Mouse (Mus musculus) neural tube, embryonic 15.5 days (tissue): ENCODE measurements around the gene Gal3st4. TPM values are rescaled to one million over a fixed set of nuclear protein-coding genes. Genes with fewer than 3 reads are reported as not detected.
A peak's percentile ranks its signal among the peaks of the same experiment; 100 is the strongest.

ENCODE experiments used
- ATAC-seq: fragments of 200-750 bp; cut with Nextera tagmentation; 2 replicates; pipeline ENCODE4 v1.8.0; 2017; ENCODE audit warnings: mild to moderate bottlenecking, moderate TSS enrichment, moderate library complexity; ENCODE audit not compliant: low FRiP score
- H3K27ac ChIP-seq: fragments of 300-500 bp; sonication (generic); replicated peaks from 2 replicates; pipeline ENCODE4 v1.5.1; 2015; ENCODE audit warnings: mild to moderate bottlenecking, inconsistent platforms
- H3K27me3 ChIP-seq: fragments of 300-500 bp; sonication (generic); replicated peaks from 2 replicates; pipeline ENCODE4 v1.6.1; 2015; ENCODE audit warnings: inconsistent platforms
- H3K36me3 ChIP-seq: fragments of 300-500 bp; sonication (generic); 2 replicates; pipeline ENCODE4 v1.6.1; 2015; ENCODE audit warnings: inconsistent platforms
- H3K4me1 ChIP-seq: fragments of 300-500 bp; sonication (generic); 2 replicates; pipeline ENCODE4 v1.6.1; 2015; ENCODE audit warnings: inconsistent platforms
- H3K4me2 ChIP-seq: fragments of 300-500 bp; sonication (generic); 2 replicates; pipeline ENCODE4 v1.6.1; 2015; ENCODE audit warnings: inconsistent platforms, mild to moderate bottlenecking, moderate library complexity
- H3K4me3 ChIP-seq: fragments of 300-500 bp; sonication (generic); replicated peaks from 2 replicates; pipeline ENCODE4 v1.5.1; 2015; ENCODE audit warnings: mild to moderate bottlenecking, inconsistent platforms
- H3K9ac ChIP-seq: fragments of 300-500 bp; sonication (generic); replicated peaks from 2 replicates; pipeline ENCODE4 v1.6.1; 2015; ENCODE audit warnings: mild to moderate bottlenecking, inconsistent platforms
- H3K9me3 ChIP-seq: fragments of 300-500 bp; sonication (generic); replicated peaks from 2 replicates; pipeline ENCODE4 v1.6.1; 2016; ENCODE audit warnings: inconsistent platforms
- WGBS: fragments of 180-500 bp; shearing (Covaris S2); methylation state at CpG from one replicate; pipeline ENCODE4 v1.1.7; 2015; ENCODE audit warnings: mixed read lengths; 5-methylcytosine and 5-hydroxymethylcytosine counted together
- polyA plus RNA-seq: library from polyadenylated mRNA; unstranded; fragments of >200 nt; fragmentation: Nextera tagmentation; extraction: Ambion mirVana; gene quantifications from 2 replicates; pipeline ENCODE4 v1.2.1, GENCODE M21; 2015

The Gal3st4 gene
- polyA plus RNA-seq, 1 experiment from 2014 or later: 3.6 TPM

DNA sequence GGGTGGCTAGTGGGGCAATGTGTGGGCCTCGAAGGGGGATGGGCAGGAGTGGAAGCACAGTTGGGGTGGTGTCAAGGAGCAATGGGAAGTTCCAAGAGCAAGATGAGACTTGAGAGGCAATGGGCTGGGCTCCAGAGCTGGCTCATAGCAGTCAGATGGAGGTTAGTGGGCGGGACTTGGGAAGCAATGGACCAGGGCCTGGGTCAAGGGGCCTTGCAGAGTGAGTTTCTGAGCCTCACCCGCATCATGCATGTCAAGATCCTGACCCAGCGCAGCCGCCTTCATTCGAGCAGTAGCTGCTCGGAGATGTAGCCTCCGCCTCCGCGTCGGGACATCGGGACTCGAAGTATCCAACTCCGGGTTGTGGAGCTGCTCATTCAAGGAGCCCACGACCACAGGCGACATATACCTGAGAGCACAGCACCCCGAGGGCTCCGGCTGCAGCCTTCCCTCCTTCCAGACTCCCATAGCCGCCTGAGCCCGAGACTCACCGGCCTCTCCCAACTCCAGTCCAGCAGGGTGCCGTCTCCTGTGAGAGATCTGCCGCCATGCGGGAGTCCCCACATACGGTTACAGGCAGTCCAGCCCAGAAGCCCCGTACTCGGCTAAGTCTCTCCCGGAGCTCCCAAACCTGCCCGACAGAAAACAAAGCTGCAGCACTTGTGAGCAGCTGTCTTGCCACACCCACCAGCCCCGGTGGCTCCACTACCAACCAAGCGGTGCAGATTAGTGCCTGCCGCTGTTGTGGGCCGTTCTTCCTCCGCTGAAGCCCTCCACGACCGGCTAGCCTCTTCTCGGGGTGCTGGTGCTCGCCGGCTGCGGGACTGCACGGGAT is 2.8 kb upstream of the Gal3st4 start:
- peak overlapping the region; percentile 35 for H3K4me3 ChIP-seq
- ATAC-seq: no peak
- H3K4me1 ChIP-seq: peaks cover 60% of the 10 kb centered on the region
- peak overlapping the region; percentile 59 for H3K4me2 ChIP-seq
- peak overlapping the region; percentile 46 for H3K9ac ChIP-seq
- H3K27me3 ChIP-seq: no peaks in the 10 kb centered on the region
- no peak overlapping the region for H3K27ac ChIP-seq
- no peaks in the 10 kb centered on the region for H3K9me3 ChIP-seq
- peaks cover 12% of the 10 kb centered on the region for H3K36me3 ChIP-seq
- 11% methylated on average over 41 of the region's 41 CpGs for WGBS

DNA sequence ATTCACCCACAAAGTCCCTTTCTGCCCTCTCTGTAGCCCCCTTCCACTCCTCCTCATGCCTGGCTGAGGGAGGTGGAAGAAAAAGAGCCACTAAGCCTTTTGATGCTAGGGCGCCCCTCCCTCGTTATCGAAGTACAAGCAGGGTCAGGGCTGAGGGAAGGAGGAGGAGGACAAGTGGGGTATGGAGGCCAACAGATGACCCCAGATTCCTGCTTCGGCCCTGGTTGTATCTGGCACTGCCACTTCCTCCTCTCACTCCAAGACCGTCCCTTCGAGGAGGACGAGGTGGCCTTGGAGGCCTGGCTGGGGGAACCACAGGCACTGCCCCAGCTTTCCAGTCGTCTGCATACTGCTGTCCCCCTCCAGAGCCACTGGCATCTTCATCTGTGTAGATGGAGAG is 1.5 kb upstream of the Gal3st4 start:
- 60% methylated on average over 8 of the region's 8 CpGs for WGBS
- no peak overlapping the region for H3K9ac ChIP-seq

DNA sequence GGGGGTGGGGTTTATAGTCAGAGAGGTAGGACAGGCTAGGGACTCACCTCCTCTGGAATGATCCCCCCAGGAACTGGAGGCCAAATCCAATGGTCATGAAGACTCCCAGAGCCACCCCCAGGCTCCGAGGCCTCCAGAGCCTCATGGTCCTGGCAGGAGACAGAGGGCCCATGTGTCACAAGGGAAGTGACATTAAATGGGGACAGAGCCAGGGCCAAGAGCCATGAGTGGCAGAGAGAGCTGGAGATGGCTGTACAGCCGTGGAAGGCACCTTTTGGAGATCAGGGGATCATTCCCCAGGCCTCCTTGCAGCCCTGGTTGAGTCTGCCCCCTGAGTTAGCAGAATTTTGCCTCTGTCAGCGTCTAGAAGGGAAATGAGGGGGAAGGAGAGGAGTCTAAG is 1.4 kb downstream of the Gal3st4 start:
- no peak for ATAC-seq
- no peak overlapping the region for H3K9ac ChIP-seq
- H3K27ac ChIP-seq: no peak overlapping the region
- no peaks in the 10 kb centered on the region for H3K27me3 ChIP-seq
- no peak overlapping the region for H3K4me2 ChIP-seq
- 55% methylated on average over 3 of the region's 3 CpGs for WGBS
- peaks cover 27% of the 10 kb centered on the region for H3K4me1 ChIP-seq
- H3K36me3 ChIP-seq: peaks cover 17% of the 10 kb centered on the region
- H3K9me3 ChIP-seq: no peaks in the 10 kb centered on the region
- H3K4me3 ChIP-seq: no peak overlapping the region

More for the DNA sequence above, 1.5 kb upstream of the Gal3st4 start:
- peaks cover 56% of the 10 kb centered on the region for H3K4me1 ChIP-seq
- H3K27ac ChIP-seq: no peak overlapping the region
- H3K27me3 ChIP-seq: no peaks in the 10 kb centered on the region
- H3K4me2 ChIP-seq: no peak overlapping the region
- no peak overlapping the region for H3K4me3 ChIP-seq
- ATAC-seq: no peak
- peaks cover 12% of the 10 kb centered on the region for H3K36me3 ChIP-seq
- no peaks in the 10 kb centered on the region for H3K9me3 ChIP-seq

DNA sequence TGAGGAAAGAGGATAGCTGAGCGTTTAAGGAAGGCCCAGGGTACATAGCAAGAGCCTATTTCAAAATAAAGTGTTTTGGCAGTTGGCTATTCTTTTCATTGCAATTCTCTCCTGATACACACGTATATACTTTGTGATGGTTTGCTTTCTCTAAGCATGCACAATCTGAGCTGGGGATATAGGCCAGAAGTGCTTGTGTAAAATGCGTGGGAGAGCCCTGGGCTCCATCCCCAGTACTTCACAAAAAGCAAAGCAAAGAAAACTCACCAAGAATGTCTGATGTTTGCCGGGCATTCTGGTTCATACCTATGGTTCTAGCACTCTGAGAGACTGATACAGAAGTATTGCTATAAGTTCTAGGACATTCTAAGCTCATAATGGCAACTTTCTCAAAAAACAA is 3.7 kb downstream of the Gal3st4 start:
- WGBS: 84% methylated on average over 4 of the region's 4 CpGs
- Histone ChIP-seq H3K4me3 (no peak overlapping the region), H3K27ac (no peak overlapping the region), H3K4me2 (no peak overlapping the region), H3K27me3 (no peaks in the 10 kb centered on the region), H3K36me3 (peaks cover 19% of the 10 kb centered on the region), H3K9me3 (no peaks in the 10 kb centered on the region), H3K4me1 (peaks cover 25% of the 10 kb centered on the region), H3K9ac (no peak overlapping the region)
- no peak for ATAC-seq

DNA sequence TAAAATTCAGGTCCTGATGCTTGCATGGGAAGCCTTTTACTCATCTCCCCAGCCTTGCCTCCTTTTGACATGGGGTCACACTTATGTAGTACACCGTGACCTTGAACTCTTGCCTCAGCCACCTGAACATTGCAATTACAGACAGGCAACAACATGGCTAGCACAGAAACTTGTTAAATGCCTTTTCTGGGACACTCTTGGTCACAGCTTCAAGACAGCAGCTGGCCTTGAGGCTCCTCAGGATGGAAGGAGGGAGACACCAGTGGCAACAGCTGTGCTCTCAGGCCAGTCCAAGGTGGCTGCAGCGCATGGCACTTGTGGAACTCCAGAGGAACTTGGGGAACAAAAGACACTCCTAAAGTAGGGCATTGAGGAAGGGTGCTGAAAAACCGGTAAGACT is 5.5 kb downstream of the Gal3st4 start:
- 87% methylated on average over 3 of the region's 3 CpGs for WGBS
- no peak for ATAC-seq
- Histone ChIP-seq H3K4me2 (no peak overlapping the region), H3K4me3 (no peak overlapping the region), H3K36me3 (peaks cover 20% of the 10 kb centered on the region), H3K4me1 (peaks cover 26% of the 10 kb centered on the region), H3K9ac (no peak overlapping the region), H3K9me3 (no peaks in the 10 kb centered on the region), H3K27ac (no peak overlapping the region), H3K27me3 (no peaks in the 10 kb centered on the region)

DNA sequence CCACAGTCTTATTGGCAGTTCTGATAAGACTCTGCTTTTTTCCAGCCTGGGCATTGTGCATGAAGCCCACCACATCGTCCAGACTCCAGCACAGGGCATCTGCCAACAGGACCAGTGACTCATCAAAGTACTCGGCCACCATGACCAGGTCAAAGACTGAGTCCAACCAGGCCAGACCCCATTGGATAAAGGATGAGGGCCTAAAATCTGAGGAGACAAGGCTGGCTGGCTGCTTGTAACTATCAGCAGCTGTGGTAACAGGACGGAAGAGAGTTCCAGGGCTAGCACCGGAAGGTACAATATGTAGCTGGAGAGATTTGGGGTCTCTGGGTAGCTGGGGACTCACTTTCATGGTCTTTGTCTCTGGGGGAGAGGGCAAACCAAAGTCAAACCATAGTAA is 6.9 kb downstream of the Gal3st4 start:
- H3K4me1 ChIP-seq: peaks cover 33% of the 10 kb centered on the region
- WGBS: 97% methylated on average over 4 of the region's 4 CpGs
- no peaks in the 10 kb centered on the region for H3K9me3 ChIP-seq
- H3K4me2 ChIP-seq: no peak overlapping the region
- peaks cover 34% of the 10 kb centered on the region for H3K36me3 ChIP-seq
- H3K27ac ChIP-seq: no peak overlapping the region
- no peak overlapping the region for H3K9ac ChIP-seq
- H3K4me3 ChIP-seq: no peak overlapping the region
- ATAC-seq: no peak
- H3K27me3 ChIP-seq: no peaks in the 10 kb centered on the region

DNA sequence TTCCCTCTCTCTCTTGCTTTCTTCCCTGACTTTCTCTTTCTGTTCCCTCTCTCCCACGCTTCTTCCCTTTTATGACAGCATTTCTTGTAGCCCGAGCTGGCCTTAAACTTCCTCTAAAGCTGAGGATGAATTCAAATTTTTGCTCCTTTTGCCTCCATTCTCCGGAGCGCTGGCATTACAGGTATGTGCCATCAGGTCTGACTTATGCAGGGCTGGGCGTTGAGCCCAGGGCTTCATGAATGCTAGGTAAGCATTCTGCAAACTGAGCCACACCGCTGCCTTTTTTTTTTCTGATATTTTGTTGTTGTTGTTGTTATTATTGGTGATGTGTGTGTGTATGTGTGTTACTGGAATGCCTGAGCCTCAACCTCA is 8.4 kb downstream of the Gal3st4 start:
- H3K27me3 ChIP-seq: no peaks in the 10 kb centered on the region
- peak overlapping the region; percentile 91 for H3K4me3 ChIP-seq
- peaks cover 43% of the 10 kb centered on the region for H3K4me1 ChIP-seq
- WGBS: 12% methylated on average over 6 of the region's 6 CpGs
- H3K9ac ChIP-seq: peak overlapping the region; percentile 97
- peak overlapping the region; percentile 84 for H3K27ac ChIP-seq
- no peaks in the 10 kb centered on the region for H3K9me3 ChIP-seq
- H3K4me2 ChIP-seq: peak overlapping the region; percentile 91
- H3K36me3 ChIP-seq: peaks cover 48% of the 10 kb centered on the region
- ATAC-seq: peak; percentile 22; the same call in 1 of the 2 replicates

DNA sequence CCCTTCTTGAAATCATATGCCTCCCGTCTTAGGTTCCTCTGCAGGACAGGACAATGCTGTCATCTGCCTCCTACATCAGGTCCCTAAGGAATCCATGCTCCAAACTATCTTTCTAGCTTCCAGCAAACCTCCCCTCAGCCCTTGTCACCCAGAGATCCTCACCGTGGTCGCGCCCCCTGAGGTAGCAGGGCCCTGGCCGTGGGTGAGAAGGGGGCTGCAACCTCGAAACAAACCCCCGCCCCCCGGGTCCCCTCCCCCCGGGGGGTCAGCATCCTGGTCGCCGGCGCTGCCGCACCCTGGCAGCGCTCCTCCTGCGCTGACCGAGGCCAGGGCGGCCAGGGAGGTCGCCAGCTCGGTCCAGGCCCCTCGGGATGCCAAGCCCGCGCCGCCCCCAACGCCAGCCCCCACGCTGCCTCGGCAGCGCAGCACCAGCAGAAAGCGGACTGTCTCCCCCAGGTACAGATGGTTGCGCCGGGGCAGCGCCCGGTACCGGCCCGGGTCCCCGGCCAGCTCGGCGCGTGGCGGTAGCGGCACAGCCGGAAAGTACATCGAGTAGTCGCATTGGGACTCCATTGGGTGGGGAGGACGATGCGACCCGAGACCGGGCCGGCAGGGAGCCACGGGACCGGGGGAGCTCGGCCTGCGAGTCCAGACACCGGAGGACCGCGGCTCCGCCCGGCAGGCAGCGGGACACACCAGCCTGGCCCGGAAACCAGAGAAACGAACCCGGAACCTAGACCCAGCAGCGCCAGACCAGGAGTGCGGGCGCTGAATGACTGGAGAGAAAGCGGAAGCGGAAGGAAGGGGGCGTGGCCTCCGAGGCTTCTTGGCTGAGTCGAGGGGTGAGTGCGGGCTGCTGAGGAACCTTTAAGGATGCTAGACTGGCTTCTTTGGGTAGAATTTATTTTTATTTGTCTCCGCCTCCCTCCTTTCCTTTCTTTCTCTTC is 9.1 kb downstream of the Gal3st4 start, which contains the start of gene BC037034:
Gene BC037034 (minus strand): TSS at position 774 of the 947 bp plus-strand sequence.
- ATAC-seq: peak; percentile 91
- H3K9ac ChIP-seq: peak within 1 kb of the TSS; percentile 97
- H3K36me3 ChIP-seq: peaks cover 55% of the 10 kb centered on the region
- peak within 1 kb of the TSS; percentile 91 for H3K4me2 ChIP-seq
- peak within 1 kb of the TSS; percentile 91 for H3K4me3 ChIP-seq
- under 1% methylated on average over 63 of the region's 71 CpGs for WGBS
- no peaks in the 10 kb centered on the region for H3K9me3 ChIP-seq
- H3K27me3 ChIP-seq: no peaks in the 10 kb centered on the region
- H3K27ac ChIP-seq: peak within 1 kb of the TSS; percentile 84
- peaks cover 43% of the 10 kb centered on the region for H3K4me1 ChIP-seq

DNA sequence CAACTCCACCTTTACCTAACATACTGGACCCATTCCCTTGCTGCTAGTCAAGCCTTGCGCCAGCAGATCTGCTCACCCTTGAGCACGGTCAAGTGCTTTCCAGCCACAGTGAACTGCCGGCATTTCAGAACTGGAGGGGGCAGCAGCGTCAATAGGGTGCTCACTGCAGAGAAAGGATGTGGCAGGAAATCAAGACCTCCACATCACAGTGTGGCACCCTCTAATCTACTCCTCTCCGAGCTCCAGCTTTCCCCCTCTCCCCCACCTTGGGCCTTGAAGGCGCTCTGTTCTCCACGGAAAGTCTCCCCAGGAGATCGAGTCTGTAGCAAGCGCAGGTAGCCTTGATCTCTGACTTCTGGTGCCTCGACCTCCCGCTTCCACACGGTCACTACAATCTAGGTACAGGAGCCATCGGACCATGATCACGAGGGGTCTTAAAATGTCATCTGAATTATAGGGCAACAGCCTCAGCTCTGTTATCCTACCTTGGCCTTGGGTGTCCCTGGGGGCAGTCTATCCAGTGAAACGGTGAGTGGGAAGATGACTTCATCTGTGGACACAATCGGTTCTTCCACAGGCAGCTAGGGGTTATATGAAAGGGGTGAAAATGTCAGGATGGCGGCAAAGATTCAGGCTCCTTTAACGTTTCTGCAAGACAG is 9.9 kb downstream of the Gal3st4 start:
- ATAC-seq: no peak
- Histone ChIP-seq H3K36me3 (peaks cover 58% of the 10 kb centered on the region), H3K27me3 (no peaks in the 10 kb centered on the region), H3K9ac (peak overlapping the region; percentile 97), H3K27ac (no peak overlapping the region), H3K4me3 (peak overlapping the region; percentile 91), H3K4me2 (peak overlapping the region; percentile 91), H3K4me1 (peaks cover 43% of the 10 kb centered on the region), H3K9me3 (no peaks in the 10 kb centered on the region)
- WGBS: 66% methylated on average over 18 of the region's 18 CpGs

DNA sequence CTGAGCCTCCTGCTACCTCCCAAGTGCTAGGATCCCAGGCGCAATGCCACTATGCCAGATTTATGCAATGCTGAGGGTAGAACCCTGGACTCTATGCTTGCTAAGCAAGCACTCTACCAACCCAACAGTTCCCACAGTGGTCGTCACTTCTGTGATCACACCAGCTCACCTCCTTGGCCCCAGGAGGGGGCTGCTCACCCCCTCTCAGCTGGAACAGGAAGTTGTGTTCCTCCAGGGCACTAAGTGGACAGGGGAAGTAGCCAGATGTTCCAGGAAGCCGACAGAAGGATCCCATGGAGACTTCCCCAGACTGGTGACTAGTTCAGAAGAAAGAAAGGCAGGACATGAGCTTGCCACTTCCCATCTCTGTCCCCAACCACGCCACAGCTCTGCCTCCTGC is 10.6 kb downstream of the Gal3st4 start:
- WGBS: 82% methylated on average over 4 of the region's 4 CpGs
- Histone ChIP-seq H3K4me3 (0 out of 2 replicates have a peak overlapping the region, but pooled peaks have one; percentile 91), H3K36me3 (peaks cover 53% of the 10 kb centered on the region), H3K4me1 (peaks cover 45% of the 10 kb centered on the region), H3K27me3 (no peaks in the 10 kb centered on the region), H3K27ac (no peak overlapping the region), H3K9me3 (no peaks in the 10 kb centered on the region), H3K9ac (no peak overlapping the region), H3K4me2 (peak overlapping the region; percentile 91; the same call in 1 of the 2 replicates)
- ATAC-seq: no peak

DNA sequence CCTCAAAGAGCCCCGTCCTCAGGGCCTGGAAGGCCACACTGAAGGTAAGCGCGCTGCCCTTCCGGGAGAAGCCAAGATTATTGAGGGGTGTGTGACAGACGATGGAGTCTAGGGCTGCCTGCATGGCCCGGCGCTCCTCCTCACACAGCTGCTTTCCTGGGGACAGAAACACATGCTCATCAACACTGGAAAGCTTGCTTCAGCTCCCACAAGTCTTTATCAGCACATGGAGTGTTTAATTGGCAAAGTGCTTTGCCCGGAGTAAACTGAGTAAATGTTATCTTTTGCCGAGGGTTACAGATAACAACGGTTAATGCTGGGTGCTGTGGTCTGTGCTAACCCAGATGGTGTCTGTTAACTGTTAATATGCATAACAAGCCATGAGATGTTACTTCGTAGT is 11.8 kb downstream of the Gal3st4 start:
- Histone ChIP-seq H3K36me3 (peaks cover 43% of the 10 kb centered on the region), H3K4me3 (no peak overlapping the region), H3K27ac (no peak overlapping the region), H3K27me3 (no peaks in the 10 kb centered on the region), H3K4me1 (peaks cover 57% of the 10 kb centered on the region), H3K4me2 (no peak overlapping the region), H3K9me3 (no peaks in the 10 kb centered on the region), H3K9ac (no peak overlapping the region)
- 94% methylated on average over 11 of the region's 11 CpGs for WGBS
- no peak for ATAC-seq
